Mouse (Mus musculus): ENCODE results near the gene Nt5c.

- TF ChIP-seq GATA1 (IDR thresholded peaks at IDR 0.05; ENCODE audit: low read length) (no peak), TAL1 (IDR thresholded peaks at IDR 0.05; ENCODE audit: low read length) (no peak)
Measured at GRCm38 (mm10) chr11:115492387-115492786, 725 bp upstream of the Nt5c start.

All from erythroblast, embryonic 14.5 days (primary cell).